Mouse (Mus musculus) heart, postnatal 36 days (tissue): ENCODE data around the gene Slc12a4. TPM values are rescaled to one million over a fixed set of nuclear protein-coding genes. Genes with fewer than 3 reads are reported as not detected.

Experiments used
- DNase-seq, 2 experiments: peaks; one replicate each; pipeline ENCODE4 v3.0.0; 2021 to 2022
- intact Hi-C: fragments of 180-260 bp; cut with DNase I; formaldehyde crosslinking; loops from one replicate; pipeline ENCODE4 v1.15.1; 2025
- microRNA-seq, 2 experiments: library from miRNA; unstranded; fragments of <30 nt; microRNA quantifications; one replicate each; pipeline ENCODE4 v1.2.0; 2021; ENCODE audit warnings: borderline number of aligned reads in 2 of 2
- total RNA-seq, 2 experiments: library from RNA; stranded (reverse); gene quantifications; 2 replicates each; pipeline ENCODE4 v1.2.3; 2021

Gene Slc12a4
- total RNA-seq, 2 experiments from 2014 or later = 48.0 to 50.3 TPM

GRCm38 (mm10) chr8:105936866-105937475 lies 28.9 kb downstream of the Slc12a4 start:
- peak; percentile 84 to 88 for DNase-seq
- intact Hi-C loops = loop anchor here (5.0 kb wide), 1 partner anchor 75 kb away; the partner anchor contains the start of gene Ddx28

GRCm38 (mm10) chr8:105935863-105936603 lies 29.9 kb downstream of the Slc12a4 start:
- no peak for DNase-seq
- intact Hi-C loops = loop anchor here (5.0 kb wide), 1 partner anchor 76 kb away; the partner anchor contains the start of gene Ddx28

GRCm38 (mm10) chr8:105935105-105935504 lies 30.8 kb downstream of the Slc12a4 start:
- intact Hi-C loops = loop anchor here (5.0 kb wide), 1 partner anchor 77 kb away; the partner anchor contains the start of gene Ddx28

GRCm38 (mm10) chr8:105933762-105934161 lies 32.1 kb downstream of the Slc12a4 start, which contains the start of gene Ctrl:
Gene Ctrl (minus strand): TSS chr8:105933862.
- intact Hi-C loops = loop anchor here (5.0 kb wide), 2 partner anchors 81 to 161 kb away; partner anchors contain the start of gene Cenpt
- DNase-seq = no peak

More at GRCm38 (mm10) chr8:105935105-105935504, 30.8 kb downstream of the Slc12a4 start:
- DNase-seq = no peak

- intact Hi-C loops = loop anchor here (5.0 kb wide), 2 partner anchors 80 to 160 kb away; partner anchors contain the start of gene Cenpt
- no peak for DNase-seq
These were observed 33.4 kb downstream of the Slc12a4 start for GRCm38 (mm10) chr8:105932525-105932924.

- intact Hi-C loops = loop anchor here (2.0 to 5.0 kb wide), 3 partner anchors 30 to 159 kb away; partner anchors contain the start of genes Cenpt and Pskh1
- DNase-seq = no peak
These were observed 34.6 kb downstream of the Slc12a4 start for GRCm38 (mm10) chr8:105931271-105931670.

GRCm38 (mm10) chr8:105930602-105931001 lies 35.3 kb downstream of the Slc12a4 start:
- intact Hi-C loops = loop anchor here (1.0 to 5.0 kb wide), 5 partner anchors 30 to 216 kb away; partner anchors contain the start of genes Cenpt and Pskh1
- DNase-seq = peak; percentile 88 to 92

- DNase-seq = no peak
- intact Hi-C loops = no loop called here
These were observed 40.8 kb downstream of the Slc12a4 start for GRCm38 (mm10) chr8:105925123-105925522.

- intact Hi-C loops = no loop called here
- DNase-seq = no peak
These were observed 46.5 kb downstream of the Slc12a4 start for GRCm38 (mm10) chr8:105919390-105919789.

- intact Hi-C loops = loop anchor here (2.0 kb wide), 5 partner anchors 30 to 110 kb away; partner anchors contain the start of genes Ddx28, Nutf2 and Slc12a4
- DNase-seq = no peak
These were observed 64.8 kb downstream of the Slc12a4 start for GRCm38 (mm10) chr8:105900941-105901616.

GRCm38 (mm10) chr8:105900180-105900940 lies 65.5 kb downstream of the Slc12a4 start, which contains the start of gene Pskh1:
Gene Pskh1 (plus strand): TSS chr8:105900441.
- intact Hi-C loops = loop anchor here (2.0 kb wide), 5 partner anchors 30 to 110 kb away; partner anchors contain the start of genes Ddx28, Nutf2 and Slc12a4
- DNase-seq = peak; percentile 95 to 96

GRCm38 (mm10) chr8:105897801-105898480 lies 68.0 kb downstream of the Slc12a4 start:
- DNase-seq = no peak
- intact Hi-C loops = no loop called here

Small RNA genes within 50 kb of the gene (microRNA-seq; reads per million reads assigned to microRNA genes)
- 0 reads per million in 2 experiments for gene Mir7074

Other genes starting within 250 kb of the Slc12a4 start
- gene Gfod2, start 207.4 kb downstream of the Slc12a4 start, total RNA-seq = 1 to 10 TPM; 4.0 to 4.1 TPM
- gene Ranbp10, start 138.7 kb downstream of the Slc12a4 start, total RNA-seq = 10 to 100 TPM; 19.8 TPM
- gene Tsnaxip1, start 138.4 kb downstream of the Slc12a4 start, total RNA-seq = not detected
- gene Cenpt, start 112.8 kb downstream of the Slc12a4 start, total RNA-seq = 1 to 10 TPM; 2.0 to 2.6 TPM
- gene Thap11, start 111.0 kb downstream of the Slc12a4 start, total RNA-seq = 10 to 100 TPM; 26.5 to 28.3 TPM
- gene Nutf2, start 105.5 kb downstream of the Slc12a4 start, total RNA-seq = 10 to 100 TPM; 33.0 to 42.4 TPM
- 10 to 100 TPM; 24.2 to 26.3 TPM for gene Edc4, start 85.2 kb downstream of the Slc12a4 start, total RNA-seq
- 1 to 10 TPM in 1 of 2 experiments, under 1 TPM in 1; 0.49 to 1.1 TPM for gene Nrn1l, start 72.5 kb downstream of the Slc12a4 start, total RNA-seq
- 10 to 100 TPM; 15.1 to 17.2 TPM for gene Pskh1, start 65.7 kb downstream of the Slc12a4 start, total RNA-seq
- under 1 TPM in 1 of 2 experiments, not detected in 1; 0.43 TPM for gene Ctrl, start 32.2 kb downstream of the Slc12a4 start, total RNA-seq
- gene Psmb10, start 27.7 kb downstream of the Slc12a4 start, total RNA-seq = 10 to 100 TPM; 63.6 to 72.7 TPM
- gene Lcat, start 22.7 kb downstream of the Slc12a4 start, total RNA-seq = 1 to 10 TPM; 1.0 to 1.1 TPM
- not detected for gene Dpep3, start 13.3 kb upstream of the Slc12a4 start, total RNA-seq
- gene Dus2, start 25.2 kb upstream of the Slc12a4 start, total RNA-seq = 1 to 10 TPM; 7.4 to 7.6 TPM
- gene Dpep2nb, start 39.9 kb upstream of the Slc12a4 start, total RNA-seq = not detected
- 10 to 100 TPM; 10.5 to 11.8 TPM for gene Ddx28, start 45.8 kb upstream of the Slc12a4 start, total RNA-seq
- gene Nfatc3, start 92.7 kb upstream of the Slc12a4 start, total RNA-seq = 10 to 100 TPM; 20.1 to 20.7 TPM
- under 1 TPM; 0.31 to 0.46 TPM for gene Esrp2, start 170.9 kb upstream of the Slc12a4 start, total RNA-seq
- 1 to 10 TPM; 9.3 to 9.9 TPM for gene Pla2g15, start 184.3 kb upstream of the Slc12a4 start, total RNA-seq
- gene Slc7a6, start 202.8 kb upstream of the Slc12a4 start, total RNA-seq = 10 to 100 TPM; 11.4 to 12.3 TPM
- 10 to 100 TPM in 1 of 2 experiments, 1 to 10 TPM in 1; 9.0 to 10.8 TPM for gene Slc7a6os, start 244.8 kb upstream of the Slc12a4 start, total RNA-seq
- gene Prmt7, start 244.8 kb upstream of the Slc12a4 start, total RNA-seq = 10 to 100 TPM; 24.5 to 26.8 TPM